Mouse (Mus musculus) midbrain, postnatal 0 days (tissue): ENCODE measurements at regions not wholly inside any gene's neighbourhood (a gene's known extent, or its start where the extent isn't known, plus 50 kb on each side); places are given as distances from the start of the nearest gene placed in this dataset.
A peak's percentile ranks its signal among the peaks of the same experiment; 100 is the strongest.

Source experiments
- ATAC-seq: fragments of 200-750 bp; cut with Nextera tagmentation; 2 replicates; pipeline ENCODE4 v1.8.0; 2017; ENCODE audit warnings: moderate number of reproducible peaks, mild to moderate bottlenecking, moderate TSS enrichment, moderate library complexity; ENCODE audit not compliant: low FRiP score
- DNase-seq: peaks from one replicate; pipeline ENCODE4 v3.0.0-alpha.2; 2015; ENCODE audit warnings: low spot score
- H3K27ac ChIP-seq: fragments of 300-500 bp; sonication (generic); 2 replicates; pipeline ENCODE4 v1.5.1; 2014; ENCODE audit warnings: low read depth, mild to moderate bottlenecking, low read length, mixed read lengths
- H3K27me3 ChIP-seq: fragments of 300-500 bp; sonication (generic); 2 replicates; pipeline ENCODE4 v1.6.1; 2014; ENCODE audit warnings: low read length, control low read depth, mixed read lengths; ENCODE audit not compliant: insufficient read depth
- H3K36me3 ChIP-seq: fragments of 300-500 bp; sonication (generic); 2 replicates; pipeline ENCODE4 v1.6.1; 2014; ENCODE audit warnings: low read length, control low read depth, mixed read lengths; ENCODE audit not compliant: insufficient read depth
- H3K4me1 ChIP-seq: fragments of 300-500 bp; sonication (generic); 2 replicates; pipeline ENCODE4 v1.6.1; 2014; ENCODE audit warnings: mild to moderate bottlenecking, control low read depth, antibody characterized with exemption, low read length, mixed read lengths; ENCODE audit not compliant: insufficient read depth
- H3K4me2 ChIP-seq: fragments of 300-500 bp; sonication (generic); 2 replicates; pipeline ENCODE4 v1.6.1; 2014; ENCODE audit warnings: low read depth, mild to moderate bottlenecking, low read length, mixed read lengths; ENCODE audit not compliant: poor library complexity, severe bottlenecking
- H3K4me3 ChIP-seq: fragments of 300-500 bp; sonication (generic); 2 replicates; pipeline ENCODE4 v1.5.1; 2014; ENCODE audit warnings: low read depth, mild to moderate bottlenecking, low read length, moderate library complexity
- H3K9ac ChIP-seq: fragments of 300-500 bp; sonication (generic); replicated peaks from 2 replicates; pipeline ENCODE4 v1.6.1; 2014; ENCODE audit warnings: mild to moderate bottlenecking, low read length, moderate library complexity, mixed read lengths; ENCODE audit not compliant: poor library complexity, severe bottlenecking
- H3K9me3 ChIP-seq: fragments of 300-500 bp; sonication (generic); 2 replicates; pipeline ENCODE4 v1.6.1; 2016; ENCODE audit warnings: low read length, control low read depth
- CTCF ChIP-seq: IDR thresholded peaks from 2 replicates; pipeline ENCODE4 v1.5.1; 2016; ENCODE audit warnings: antibody characterized with exemption, mild to moderate bottlenecking
- WGBS: fragments of 180-500 bp; shearing (Covaris S2); extraction: QIAGEN DNeasy Blood & Tissue Kit; methylation state at CpG from one replicate; pipeline ENCODE4 v1.1.7; 2014; 5-methylcytosine and 5-hydroxymethylcytosine counted together

DNA sequence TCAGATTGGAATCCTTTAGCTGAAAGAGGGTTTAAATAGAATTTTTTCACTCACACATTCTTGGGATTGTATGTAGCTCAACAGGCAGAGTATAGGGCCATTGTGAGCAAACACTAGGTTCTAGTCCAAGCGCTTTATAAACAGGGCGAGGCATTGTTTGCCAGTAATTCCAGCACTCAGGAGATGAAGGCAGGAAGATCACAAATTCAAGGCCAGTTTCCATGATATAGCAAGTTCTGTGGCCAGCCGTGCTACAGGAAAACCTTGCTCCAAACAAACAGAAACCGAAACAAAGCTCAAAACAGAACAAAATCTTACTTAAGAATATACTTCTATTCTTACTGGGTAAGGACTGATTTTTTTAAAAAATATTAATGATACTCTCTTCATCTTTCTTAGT is 159.0 kb downstream of the Tmsb4x start:
- Histone ChIP-seq H3K27me3 (peaks cover 6% of the 10 kb centered on the region; the same call in 1 of the 2 replicates), H3K9ac (no peak overlapping the region), H3K4me1 (no peaks in the 10 kb centered on the region), H3K4me2 (no peak overlapping the region), H3K9me3 (no peaks in the 10 kb centered on the region), H3K27ac (no peak overlapping the region), H3K36me3 (no peaks in the 10 kb centered on the region), H3K4me3 (no peak overlapping the region)
- ATAC-seq (no peak), DNase-seq (no peak)
- WGBS, result 69% methylated on average over 4 of the region's 4 CpGs
- no peak for TF ChIP-seq CTCF

DNA sequence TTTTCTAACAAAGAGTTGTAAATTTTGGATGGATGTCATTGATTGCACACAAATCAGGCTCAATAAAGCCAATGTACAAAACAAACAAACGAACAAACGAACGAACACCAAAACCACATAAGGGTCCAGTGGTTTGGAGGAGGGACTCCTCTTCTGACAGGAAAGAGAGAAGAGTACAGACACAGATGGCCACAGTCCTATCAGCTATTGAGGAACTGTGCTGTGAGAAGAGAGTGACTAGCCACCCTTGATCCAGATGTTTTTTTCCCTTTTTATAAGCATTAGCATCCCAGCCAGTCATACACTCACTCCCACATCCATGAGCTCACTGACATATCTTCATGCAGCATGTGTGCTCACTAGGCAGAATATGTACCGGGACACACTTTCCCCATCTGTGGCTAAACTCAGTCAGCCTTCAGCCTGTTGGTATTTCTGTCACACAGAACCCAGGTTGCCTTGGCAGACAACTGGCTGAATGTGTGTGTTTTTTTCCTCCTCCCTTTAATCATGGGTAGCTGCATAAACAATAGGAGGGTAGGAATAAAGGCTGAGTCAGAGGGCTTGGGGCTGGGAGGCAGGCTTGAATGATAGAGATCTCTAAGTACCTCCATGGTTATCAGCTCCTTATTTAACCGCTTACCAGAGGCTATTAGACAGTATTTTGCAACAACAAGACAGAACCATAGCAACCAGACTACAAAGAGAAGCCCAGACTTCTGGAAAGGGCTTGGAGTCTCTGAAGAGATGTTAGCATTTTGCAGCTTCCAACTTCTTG is 159.7 kb downstream of the Tmsb4x start:
- no peak overlapping the region for H3K9ac ChIP-seq
- TF ChIP-seq CTCF, result no peak
- no peak overlapping the region for H3K4me2 ChIP-seq
- no peaks in the 10 kb centered on the region for H3K4me1 ChIP-seq
- no peaks in the 10 kb centered on the region for H3K36me3 ChIP-seq
- ATAC-seq (no peak), DNase-seq (peak; percentile 3)
- WGBS, result 65% methylated on average over 5 of the region's 5 CpGs
- no peak overlapping the region for H3K4me3 ChIP-seq
- peaks cover 12% of the 10 kb centered on the region; the same call in 1 of the 2 replicates for H3K27me3 ChIP-seq
- no peaks in the 10 kb centered on the region for H3K9me3 ChIP-seq
- H3K27ac ChIP-seq, result no peak overlapping the region

DNA sequence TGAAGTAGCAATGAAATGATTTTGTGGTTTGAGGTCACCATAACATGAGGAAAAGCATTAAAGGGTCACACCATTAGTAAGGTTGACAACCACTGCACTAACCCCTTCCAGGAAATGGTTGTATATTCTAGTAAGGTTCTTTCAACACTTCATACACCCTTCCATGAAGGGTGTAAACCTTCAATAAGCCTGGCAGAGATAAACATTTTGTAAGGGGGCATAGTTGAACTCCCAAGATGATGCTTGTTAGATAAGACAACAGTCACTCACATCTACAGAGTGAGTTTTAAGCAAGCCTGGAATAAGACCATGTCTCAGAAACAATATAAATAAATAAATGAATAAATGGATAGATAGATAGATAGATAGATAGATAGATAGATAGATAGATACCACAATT is 171.1 kb downstream of the Tmsb4x start:
- H3K36me3 ChIP-seq, result no peaks in the 10 kb centered on the region
- no peak overlapping the region for H3K9ac ChIP-seq
- no peaks in the 10 kb centered on the region for H3K9me3 ChIP-seq
- no peaks in the 10 kb centered on the region for H3K27me3 ChIP-seq
- no peaks in the 10 kb centered on the region for H3K4me1 ChIP-seq
- no peak overlapping the region for H3K4me3 ChIP-seq
- no peak overlapping the region for H3K4me2 ChIP-seq
- DNase-seq (no peak), ATAC-seq (no peak)
- no peak for TF ChIP-seq CTCF
- no peak overlapping the region for H3K27ac ChIP-seq

DNA sequence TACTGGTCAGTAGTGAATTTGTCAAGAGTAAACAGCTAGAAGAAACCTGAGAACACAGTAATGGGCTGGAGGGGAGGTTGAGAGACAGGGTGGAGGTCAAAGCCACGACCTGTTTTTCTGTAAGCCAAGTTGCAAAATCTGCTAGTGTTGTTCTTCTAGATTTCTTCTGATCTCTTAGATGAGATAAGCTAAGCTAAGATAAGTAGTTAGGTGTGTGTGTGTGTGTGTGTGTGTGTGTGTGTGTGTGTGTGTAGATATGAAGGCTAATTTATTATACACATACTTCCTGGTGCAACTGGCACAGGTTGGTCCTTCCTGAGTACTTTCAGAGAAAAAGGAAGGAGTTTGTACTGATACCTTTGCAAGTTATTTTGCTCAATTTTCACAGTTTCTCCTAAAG is 172.8 kb downstream of the Tmsb4x start:
- H3K4me2 ChIP-seq, result no peak overlapping the region
- no peaks in the 10 kb centered on the region for H3K36me3 ChIP-seq
- H3K4me1 ChIP-seq, result no peaks in the 10 kb centered on the region
- H3K27ac ChIP-seq, result no peak overlapping the region
- H3K9me3 ChIP-seq, result no peaks in the 10 kb centered on the region
- ATAC-seq, result no peak
- no peak overlapping the region for H3K4me3 ChIP-seq
- WGBS, result 65% methylated on average over 1 of the region's 1 CpGs
- no peaks in the 10 kb centered on the region for H3K27me3 ChIP-seq
- no peak overlapping the region for H3K9ac ChIP-seq
- DNase-seq, result no peak
- no peak for TF ChIP-seq CTCF

DNA sequence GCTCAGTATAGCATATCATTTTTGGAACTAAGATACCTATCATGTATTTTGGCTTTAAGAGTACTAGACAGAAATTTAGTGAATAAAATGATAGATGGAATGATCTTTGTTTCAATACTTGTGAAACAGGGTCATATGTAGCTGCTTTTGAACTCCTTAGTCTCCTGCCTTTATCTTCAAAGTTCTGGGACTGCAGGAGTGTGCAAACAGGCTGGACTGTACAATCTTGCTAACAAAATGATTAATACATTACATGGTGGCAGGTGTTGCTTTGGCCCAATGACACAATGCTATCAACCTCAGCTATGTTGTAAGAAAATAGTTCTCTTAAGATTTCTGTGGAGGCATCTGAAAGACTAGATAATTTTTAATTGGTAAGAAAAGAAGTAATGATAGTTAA is 173.5 kb downstream of the Tmsb4x start:
- H3K4me3 ChIP-seq, result no peak overlapping the region
- no peak for TF ChIP-seq CTCF
- H3K4me1 ChIP-seq, result no peaks in the 10 kb centered on the region
- no peak for ATAC-seq
- no peak overlapping the region for H3K9ac ChIP-seq
- no peaks in the 10 kb centered on the region for H3K9me3 ChIP-seq
- no peaks in the 10 kb centered on the region for H3K36me3 ChIP-seq
- no peak overlapping the region for H3K4me2 ChIP-seq
- no peaks in the 10 kb centered on the region for H3K27me3 ChIP-seq
- DNase-seq, result no peak
- no peak overlapping the region for H3K27ac ChIP-seq

- H3K4me3 ChIP-seq, result no peak overlapping the region
- no peaks in the 10 kb centered on the region for H3K9me3 ChIP-seq
- WGBS, result 87% methylated on average over 2 of the region's 2 CpGs
- no peak overlapping the region for H3K27ac ChIP-seq
- TF ChIP-seq CTCF, result no peak
- no peaks in the 10 kb centered on the region for H3K27me3 ChIP-seq
- H3K4me1 ChIP-seq, result no peaks in the 10 kb centered on the region
- no peak for ATAC-seq
- no peak overlapping the region for H3K9ac ChIP-seq
- H3K4me2 ChIP-seq, result no peak overlapping the region
- DNase-seq, result no peak
- H3K36me3 ChIP-seq, result no peaks in the 10 kb centered on the region
Measured at GRCm38 (mm10) chrX:167033091-167033490, 176.0 kb downstream of the Tmsb4x start.
